Mouse (Mus musculus) lung, embryonic 15.5 days (tissue): ENCODE measurements around the gene Pik3c2a. TPM values are rescaled to one million over a fixed set of nuclear protein-coding genes. Genes with fewer than 3 reads are reported as not detected.
"Not testable (repeated sequence)": the region's sequence is repeated elsewhere in the genome, so short reads cannot be mapped to it uniquely, and the experiment has no call there.

Experiments
- ATAC-seq: fragments of 200-750 bp; cut with Nextera tagmentation; 2 replicates; pipeline ENCODE4 v1.8.0; 2017; ENCODE audit warnings: moderate number of reproducible peaks, borderline replicate concordance; ENCODE audit not compliant: low FRiP score, low TSS enrichment; ENCODE audit errors: extremely low read depth
- H3K27ac ChIP-seq: fragments of 300-500 bp; sonication (generic); 2 replicates; pipeline ENCODE4 v1.5.1; 2015; ENCODE audit warnings: moderate library complexity, mild to moderate bottlenecking, inconsistent platforms
- H3K27me3 ChIP-seq: fragments of 300-500 bp; sonication (generic); 2 replicates; pipeline ENCODE4 v1.6.1; 2015; ENCODE audit warnings: inconsistent platforms
- H3K36me3 ChIP-seq: fragments of 300-500 bp; sonication (generic); 2 replicates; pipeline ENCODE4 v1.6.1; 2015; ENCODE audit warnings: inconsistent platforms
- H3K4me1 ChIP-seq: fragments of 300-500 bp; sonication (generic); 2 replicates; pipeline ENCODE4 v1.6.1; 2015; ENCODE audit warnings: inconsistent platforms
- H3K4me2 ChIP-seq: fragments of 300-500 bp; sonication (generic); 2 replicates; pipeline ENCODE4 v1.6.1; 2015; ENCODE audit warnings: inconsistent platforms, mild to moderate bottlenecking, moderate library complexity
- H3K4me3 ChIP-seq: fragments of 300-500 bp; sonication (generic); 2 replicates; pipeline ENCODE4 v1.5.1; 2015; ENCODE audit warnings: mild to moderate bottlenecking, inconsistent platforms
- H3K9ac ChIP-seq: fragments of 300-500 bp; sonication (generic); 2 replicates; pipeline ENCODE4 v1.6.1; 2015; ENCODE audit warnings: inconsistent platforms
- H3K9me3 ChIP-seq: fragments of 300-500 bp; sonication (generic); 2 replicates; pipeline ENCODE4 v1.6.1; 2016; ENCODE audit warnings: inconsistent platforms
- WGBS: fragments of 180-500 bp; shearing (Covaris S2); methylation state at CpG from one replicate; pipeline ENCODE4 v1.1.7; 2015; 5-methylcytosine and 5-hydroxymethylcytosine counted together
- polyA plus RNA-seq: library from polyadenylated mRNA; unstranded; fragments of >200 nt; fragmentation: Nextera tagmentation; extraction: Ambion mirVana; gene quantifications from 2 replicates; pipeline ENCODE4 v1.2.1, GENCODE M21; 2015

Gene Pik3c2a
- polyA plus RNA-seq, 1 experiment from 2014 or later = 27.8 TPM

GRCm38 (mm10) chr7:116387389-116387788, 55.9 kb downstream of the Pik3c2a start:
- H3K27me3 ChIP-seq, H3K9ac ChIP-seq, H3K4me2 ChIP-seq, H3K9me3 ChIP-seq, H3K27ac ChIP-seq, ATAC-seq, H3K4me1 ChIP-seq, H3K4me3 ChIP-seq: not testable (repeated sequence)
- H3K36me3 ChIP-seq = peaks cover 22% of the 10 kb centered on the region
- WGBS = 93% methylated on average over 2 of the region's 2 CpGs

- H3K9ac ChIP-seq, H3K4me1 ChIP-seq, H3K9me3 ChIP-seq, H3K27ac ChIP-seq, H3K4me2 ChIP-seq, H3K27me3 ChIP-seq, H3K4me3 ChIP-seq, ATAC-seq: not testable (repeated sequence)
- peaks cover 24% of the 10 kb centered on the region; the same call in 1 of the 2 replicates for H3K36me3 ChIP-seq
- 92% methylated on average over 6 of the region's 6 CpGs for WGBS
Observed at GRCm38 (mm10) chr7:116379181-116379580, 64.1 kb downstream of the Pik3c2a start.

GRCm38 (mm10) chr7:116374284-116374683, 69.0 kb downstream of the Pik3c2a start:
- Histone ChIP-seq H3K9me3 (no peaks in the 10 kb centered on the region), H3K36me3 (peaks cover 23% of the 10 kb centered on the region; the same call in 1 of the 2 replicates), H3K27ac (no peak overlapping the region), H3K9ac (no peak overlapping the region), H3K4me3 (no peak overlapping the region), H3K27me3 (no peaks in the 10 kb centered on the region), H3K4me2 (no peak overlapping the region), H3K4me1 (no peaks in the 10 kb centered on the region)
- WGBS = 77% methylated on average over 1 of the region's 1 CpGs
- no peak for ATAC-seq

GRCm38 (mm10) chr7:116336226-116336625, 107.0 kb downstream of the Pik3c2a start:
- 24% methylated on average over 1 of the region's 1 CpGs for WGBS
- no peak overlapping the region for H3K9ac ChIP-seq
- ATAC-seq = no peak
- H3K9me3 ChIP-seq = no peaks in the 10 kb centered on the region
- peaks cover 30% of the 10 kb centered on the region for H3K36me3 ChIP-seq
- no peak overlapping the region for H3K4me3 ChIP-seq
- H3K27me3 ChIP-seq = no peaks in the 10 kb centered on the region
- H3K4me1 ChIP-seq = peaks cover 24% of the 10 kb centered on the region
- no peak overlapping the region for H3K27ac ChIP-seq
- H3K4me2 ChIP-seq = no peak overlapping the region

GRCm38 (mm10) chr7:116335133-116335532, 108.1 kb downstream of the Pik3c2a start:
- no peak for ATAC-seq
- H3K4me3 ChIP-seq = peak overlapping the region; percentile 82
- 52% methylated on average over 6 of the region's 6 CpGs for WGBS
- H3K4me1 ChIP-seq = peaks cover 24% of the 10 kb centered on the region
- peak overlapping the region; percentile 67 for H3K4me2 ChIP-seq
- no peak overlapping the region for H3K27ac ChIP-seq
- H3K9me3 ChIP-seq = no peaks in the 10 kb centered on the region
- H3K9ac ChIP-seq = peak overlapping the region; percentile 69; the same call in 1 of the 2 replicates
- peaks cover 35% of the 10 kb centered on the region for H3K36me3 ChIP-seq
- H3K27me3 ChIP-seq = no peaks in the 10 kb centered on the region

GRCm38 (mm10) chr7:116334669-116335038, 108.6 kb downstream of the Pik3c2a start:
- H3K36me3 ChIP-seq = peaks cover 35% of the 10 kb centered on the region
- H3K27ac ChIP-seq = peak overlapping the region; percentile 69
- H3K9ac ChIP-seq = peak overlapping the region; percentile 69
- H3K9me3 ChIP-seq = no peaks in the 10 kb centered on the region
- H3K27me3 ChIP-seq = no peaks in the 10 kb centered on the region
- H3K4me3 ChIP-seq = peak overlapping the region; percentile 82
- ATAC-seq = no peak
- 13% methylated on average over 8 of the region's 8 CpGs for WGBS
- H3K4me2 ChIP-seq = peak overlapping the region; percentile 67
- peaks cover 24% of the 10 kb centered on the region for H3K4me1 ChIP-seq

GRCm38 (mm10) chr7:116333713-116334668, 109.3 kb downstream of the Pik3c2a start, which contains the start of gene Rps13:
Gene Rps13 (minus strand): TSS chr7:116334195.
- Histone ChIP-seq H3K9me3 (no peaks in the 10 kb centered on the region), H3K4me3 (peak within 1 kb of the TSS; percentile 82), H3K36me3 (peaks cover 36% of the 10 kb centered on the region), H3K4me2 (peak within 1 kb of the TSS; percentile 67), H3K27me3 (no peaks in the 10 kb centered on the region), H3K4me1 (peaks cover 24% of the 10 kb centered on the region), H3K27ac (peak within 1 kb of the TSS; percentile 83), H3K9ac (peak within 1 kb of the TSS; percentile 97)
- ATAC-seq = peak; percentile 99
- under 1% methylated on average over 78 of the region's 78 CpGs for WGBS

GRCm38 (mm10) chr7:116331246-116331645, 112.0 kb downstream of the Pik3c2a start:
- Histone ChIP-seq H3K36me3 (peaks cover 38% of the 10 kb centered on the region), H3K4me3 (no peak overlapping the region), H3K27me3 (no peaks in the 10 kb centered on the region), H3K9ac (no peak overlapping the region), H3K4me2 (no peak overlapping the region), H3K9me3 (no peaks in the 10 kb centered on the region), H3K27ac (no peak overlapping the region), H3K4me1 (peaks cover 24% of the 10 kb centered on the region)
- 92% methylated on average over 2 of the region's 2 CpGs for WGBS
- ATAC-seq = no peak

GRCm38 (mm10) chr7:116329858-116330257, 113.4 kb downstream of the Pik3c2a start:
- ATAC-seq = no peak
- H3K9ac ChIP-seq = no peak overlapping the region
- 86% methylated on average over 4 of the region's 4 CpGs for WGBS
- H3K4me2 ChIP-seq = no peak overlapping the region
- peaks cover 16% of the 10 kb centered on the region for H3K4me1 ChIP-seq
- no peaks in the 10 kb centered on the region for H3K9me3 ChIP-seq
- H3K36me3 ChIP-seq = peaks cover 38% of the 10 kb centered on the region
- H3K27me3 ChIP-seq = no peaks in the 10 kb centered on the region
- H3K4me3 ChIP-seq = no peak overlapping the region
- H3K27ac ChIP-seq = no peak overlapping the region

- Histone ChIP-seq H3K4me3 (no peak overlapping the region), H3K36me3 (peaks cover 38% of the 10 kb centered on the region), H3K9ac (no peak overlapping the region), H3K4me1 (peaks cover 15% of the 10 kb centered on the region), H3K9me3 (no peaks in the 10 kb centered on the region), H3K27ac (no peak overlapping the region), H3K4me2 (no peak overlapping the region), H3K27me3 (no peaks in the 10 kb centered on the region)
- 74% methylated on average over 7 of the region's 7 CpGs for WGBS
- ATAC-seq = no peak
Observed at GRCm38 (mm10) chr7:116328777-116329176, 114.5 kb downstream of the Pik3c2a start.

GRCm38 (mm10) chr7:116327901-116328300, 115.3 kb downstream of the Pik3c2a start:
- no peak overlapping the region for H3K4me3 ChIP-seq
- no peak overlapping the region for H3K27ac ChIP-seq
- H3K9me3 ChIP-seq = no peaks in the 10 kb centered on the region
- H3K36me3 ChIP-seq = peaks cover 38% of the 10 kb centered on the region
- no peak for ATAC-seq
- H3K27me3 ChIP-seq = no peaks in the 10 kb centered on the region
- no peak overlapping the region for H3K9ac ChIP-seq
- WGBS = 65% methylated on average over 5 of the region's 5 CpGs
- H3K4me1 ChIP-seq = peaks cover 15% of the 10 kb centered on the region
- no peak overlapping the region for H3K4me2 ChIP-seq

GRCm38 (mm10) chr7:116323331-116323964, 119.8 kb downstream of the Pik3c2a start:
- no peak overlapping the region for H3K27ac ChIP-seq
- H3K9ac ChIP-seq = no peak overlapping the region
- H3K4me1 ChIP-seq = peaks cover 2% of the 10 kb centered on the region; the same call in 1 of the 2 replicates
- peak overlapping the region; percentile 31; the same call in 1 of the 2 replicates for H3K4me2 ChIP-seq
- 25% methylated on average over 10 of the region's 10 CpGs for WGBS
- no peaks in the 10 kb centered on the region for H3K27me3 ChIP-seq
- H3K9me3 ChIP-seq = no peaks in the 10 kb centered on the region
- ATAC-seq = peak; percentile 75; the same call in 1 of the 2 replicates
- H3K36me3 ChIP-seq = no peaks in the 10 kb centered on the region
- no peak overlapping the region for H3K4me3 ChIP-seq
